Mouse (Mus musculus) E14TG2a.4 (cell line): ENCODE measurements at regions not wholly inside any gene's neighbourhood (a gene's known extent, or its start where the extent isn't known, plus 50 kb on each side); places are given as distances from the start of the nearest gene placed in this dataset.

Source experiments
- CTCF ChIP-seq: conservative IDR thresholded peaks from 2 replicates; pipeline ENCODE4 v1.5.1; 2014; ENCODE audit warnings: low read length
- NANOG ChIP-seq: IDR thresholded peaks from 2 replicates; pipeline ENCODE4 v1.6.1; 2014; ENCODE audit warnings: borderline replicate concordance, low read length, mixed read lengths
- POU5F1 ChIP-seq: IDR thresholded peaks from 2 replicates; pipeline ENCODE4 v1.6.1; 2014; ENCODE audit warnings: low read length, borderline replicate concordance

DNA sequence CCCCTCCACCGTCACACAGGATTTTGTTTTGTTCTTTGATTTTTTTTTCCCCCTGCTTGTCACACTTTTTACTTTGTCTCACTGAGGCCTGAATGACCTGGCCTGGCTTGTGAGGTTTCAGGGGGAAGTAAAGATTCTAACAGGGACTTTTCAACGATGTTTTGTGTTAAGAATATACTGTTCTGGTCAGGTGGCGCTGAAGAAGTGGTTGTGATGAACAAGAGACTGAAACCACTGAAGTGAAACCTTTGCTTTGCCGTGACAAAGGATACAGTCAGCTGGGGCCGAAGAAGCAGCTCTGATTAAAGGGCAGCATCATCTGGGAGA, 97.4 kb upstream of the Zfp648 start:
- no peak for TF ChIP-seq CTCF
- no peak for TF ChIP-seq POU5F1
- TF ChIP-seq NANOG, result no peak
